16 mouse cellular contexts compared by ENCODE assay signal in the genomic region with DNA sequence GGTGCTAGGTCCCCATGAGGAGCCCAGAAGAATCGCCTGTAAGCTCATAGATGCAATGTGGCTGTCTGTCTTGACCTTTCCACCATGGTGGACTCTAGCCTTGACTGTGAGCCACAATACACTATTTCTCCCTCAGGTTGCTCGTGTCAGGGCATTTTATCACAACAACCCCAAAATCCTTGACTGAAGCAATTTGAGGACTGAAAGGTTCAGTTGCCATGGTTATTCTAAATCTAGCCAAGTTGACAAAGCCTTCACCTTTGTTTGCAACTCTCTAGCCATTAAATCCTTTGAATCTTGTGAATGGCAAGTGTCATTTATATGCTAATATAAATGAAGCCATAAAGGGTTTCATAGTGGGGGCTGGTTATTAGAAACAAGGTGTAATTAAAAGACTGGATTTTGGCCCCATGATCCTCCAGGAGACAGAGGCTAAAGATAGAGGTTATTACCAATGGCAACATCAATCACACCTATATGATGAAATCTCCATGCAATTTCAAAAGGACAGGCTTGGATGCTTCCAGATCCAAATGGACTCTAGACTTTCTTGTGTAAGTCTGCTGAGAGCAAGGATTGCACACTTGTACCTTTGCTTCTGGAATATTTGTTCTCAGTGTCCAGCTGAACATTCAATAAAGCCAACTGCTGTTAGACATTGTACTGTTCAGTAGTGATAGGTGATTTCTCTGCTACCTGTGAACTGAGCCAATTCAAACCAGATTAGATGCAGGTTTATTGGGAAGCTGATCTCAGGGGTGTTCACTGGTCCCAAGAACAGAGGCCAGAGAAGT.
"Had no signal": no experiment of that assay in that cellular context is flagged by ENCODE, and none has a peak within 500 bp of the region (broad histone marks: within the 10 kb centered on the region; RNA-seq: fewer than 3 reads in every experiment).

No protein-coding gene starts in this region.

- H3K27me3 ChIP-seq: lung, embryonic 15.5 days; stomach, embryonic 15.5 days had no signal

- H3K9me3 ChIP-seq: lung, embryonic 15.5 days; stomach, embryonic 15.5 days had no signal

- H3K27ac ChIP-seq: kidney, postnatal 0 days; layer of hippocampus, adult 2 months; left cerebral cortex, adult 2 months; liver, embryonic 14.5 days; lung, embryonic 15.5 days; stomach, embryonic 15.5 days had no signal

- DNase-seq: kidney, adult 18-20 months; kidney, postnatal 25 days; layer of hippocampus, adult 9-11 months; layer of hippocampus, postnatal 36 days; lung, postnatal 10 days; lung, postnatal 4 days; midbrain, embryonic 14.5 days; thymus, postnatal 25 days had no signal

- H3K4me1 ChIP-seq: lung, embryonic 15.5 days; stomach, embryonic 15.5 days had no signal

- ATAC-seq: inflammation-experienced regulatory T-cells, adult 6 months had no signal

- H3K4me3 ChIP-seq: layer of hippocampus, adult 2 months; left cerebral cortex, adult 2 months; lung, embryonic 15.5 days; stomach, embryonic 15.5 days had no signal

- H3K9ac ChIP-seq: liver, embryonic 14.5 days; lung, embryonic 15.5 days; stomach, embryonic 15.5 days had no signal

- H3K4me2 ChIP-seq: lung, embryonic 15.5 days; midbrain, embryonic 11.5 days; stomach, embryonic 15.5 days had no signal

- H3K36me3 ChIP-seq: lung, embryonic 15.5 days; stomach, embryonic 15.5 days had no signal
